Mouse (Mus musculus) cerebellum, postnatal 10 days (tissue): Measurements from ENCODE around the gene Flnb.

Experiments
- DNase-seq, 2 experiments: peaks; one replicate each; pipeline ENCODE4 v3.0.0; 2021; ENCODE audit warnings: mixed read lengths in 2 of 2

Gene Flnb

GRCm38 (mm10) chr14:7817770-7818462 is at the start of gene Flnb:
Gene Flnb (plus strand): TSS chr14:7817957.
- DNase-seq, result peak; percentile 99

DNA sequence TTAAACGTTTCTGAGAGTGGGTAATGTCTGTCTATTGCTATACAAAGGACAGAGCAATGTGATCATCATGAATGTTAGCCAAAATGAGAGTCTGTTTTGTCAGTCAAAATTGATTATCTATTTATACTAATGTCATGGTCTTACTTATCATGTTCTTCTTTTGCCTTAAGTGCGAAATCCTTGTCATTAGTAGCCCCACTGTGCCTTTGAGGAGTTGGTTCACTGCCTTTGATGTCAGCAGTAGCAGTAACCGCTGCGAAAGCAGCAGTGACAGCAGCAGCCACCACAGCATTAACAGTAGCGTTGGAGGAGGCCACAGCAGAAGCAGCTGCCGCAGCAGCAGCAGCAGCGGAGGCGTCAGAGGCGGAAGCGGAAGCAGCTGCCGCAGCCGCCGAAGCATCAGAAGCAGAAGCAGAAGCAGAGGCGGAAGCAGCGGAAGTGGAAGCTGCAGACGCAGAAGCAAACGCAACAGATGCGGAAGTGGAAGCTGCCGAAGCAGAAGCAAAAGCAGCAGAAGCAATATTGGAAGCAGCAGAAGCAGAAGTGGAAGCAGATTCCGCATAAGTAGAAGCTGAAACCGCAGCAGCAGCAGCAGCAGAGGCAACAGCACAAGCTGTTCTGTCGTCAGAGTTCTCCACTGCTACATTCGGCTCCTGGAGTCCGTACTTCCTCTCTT is 43.9 kb upstream of the Flnb start:
- DNase-seq, result peak; percentile 13 to 31

DNA sequence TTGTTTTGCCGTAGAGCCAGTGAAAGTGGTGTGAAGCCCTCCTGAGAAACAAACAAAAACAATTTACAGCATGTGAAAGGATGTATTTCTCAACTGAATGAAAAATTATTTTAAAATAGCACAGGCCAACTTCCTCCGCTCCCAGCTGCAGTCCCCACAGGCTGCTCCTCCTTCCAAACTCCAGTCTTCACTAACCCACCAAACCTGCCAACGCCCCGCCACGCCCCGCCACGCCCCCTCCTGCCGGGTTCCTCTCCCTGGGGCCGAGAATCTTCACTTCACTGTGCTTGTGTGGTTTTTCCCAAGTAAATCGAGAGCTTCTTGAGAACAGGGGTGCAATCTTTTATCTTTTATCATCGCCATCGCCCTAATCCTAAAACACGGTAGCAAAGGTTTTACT is 31.7 kb upstream of the Flnb start:
- no peak for DNase-seq

GRCm38 (mm10) chr14:7789266-7790030 is 28.3 kb upstream of the Flnb start:
- no peak for DNase-seq

DNA sequence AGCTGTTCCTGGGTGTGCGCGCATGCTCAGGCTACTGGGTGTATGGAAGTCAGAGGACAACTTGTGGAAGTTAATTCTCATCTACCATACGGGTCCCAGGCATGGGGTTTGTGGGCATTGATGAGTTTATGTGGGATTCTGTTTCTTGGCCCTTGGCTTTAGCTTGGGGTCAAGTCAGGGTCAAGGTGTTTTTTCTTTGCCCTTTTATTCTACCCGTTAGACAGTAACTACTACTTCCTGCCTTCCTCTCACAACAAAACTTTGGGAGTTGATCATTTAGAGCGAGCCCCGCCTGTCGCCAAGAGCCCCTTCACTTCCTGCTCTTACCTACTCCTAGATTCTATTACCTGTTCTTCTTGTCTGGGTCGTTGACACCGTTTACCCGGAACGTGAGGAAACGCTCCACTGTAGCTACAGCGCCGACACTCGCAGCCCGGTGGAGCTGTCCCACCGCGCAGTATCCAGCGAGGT is 26.7 kb upstream of the Flnb start:
- no peak for DNase-seq

DNA sequence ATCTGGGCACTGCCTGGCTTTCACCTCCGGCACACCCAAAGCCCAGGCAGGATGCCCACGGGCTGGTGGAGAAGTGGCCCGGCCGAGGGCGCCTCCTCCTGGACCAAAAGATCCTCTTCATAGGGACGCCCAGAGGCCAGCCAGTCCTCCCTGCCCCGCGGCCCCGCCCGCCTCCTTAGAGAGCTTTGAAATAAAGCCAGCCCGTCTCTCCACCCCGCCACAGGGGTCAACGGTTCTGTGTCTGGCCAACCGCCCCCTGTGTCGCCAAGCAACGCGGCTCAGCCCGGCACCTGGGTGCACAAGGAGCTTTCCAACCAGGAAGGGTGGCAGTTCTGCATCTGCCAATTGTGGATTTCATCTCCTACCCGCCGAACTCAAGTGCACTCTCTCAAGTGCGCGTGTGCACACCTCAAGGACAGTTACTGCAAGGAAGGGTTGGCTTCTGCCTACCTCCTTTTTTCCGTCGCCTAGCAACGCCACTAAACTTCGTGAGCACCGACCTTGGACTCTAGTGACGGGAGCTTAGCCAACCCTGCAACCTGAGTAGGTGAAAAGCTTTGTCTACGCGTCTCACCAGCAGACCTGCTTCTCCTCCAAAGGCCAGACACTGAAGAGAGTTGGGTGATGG is 26.1 kb upstream of the Flnb start, which contains the start of gene Gm26661:
Gene Gm26661 (plus strand): TSS at position 56 of the 628 bp plus-strand sequence.
- peak; percentile 75 for DNase-seq

GRCm38 (mm10) chr14:7795961-7796360 is 21.8 kb upstream of the Flnb start:
- no peak for DNase-seq

- no peak for DNase-seq
These were observed 17.1 kb upstream of the Flnb start for GRCm38 (mm10) chr14:7800611-7801010.

DNA sequence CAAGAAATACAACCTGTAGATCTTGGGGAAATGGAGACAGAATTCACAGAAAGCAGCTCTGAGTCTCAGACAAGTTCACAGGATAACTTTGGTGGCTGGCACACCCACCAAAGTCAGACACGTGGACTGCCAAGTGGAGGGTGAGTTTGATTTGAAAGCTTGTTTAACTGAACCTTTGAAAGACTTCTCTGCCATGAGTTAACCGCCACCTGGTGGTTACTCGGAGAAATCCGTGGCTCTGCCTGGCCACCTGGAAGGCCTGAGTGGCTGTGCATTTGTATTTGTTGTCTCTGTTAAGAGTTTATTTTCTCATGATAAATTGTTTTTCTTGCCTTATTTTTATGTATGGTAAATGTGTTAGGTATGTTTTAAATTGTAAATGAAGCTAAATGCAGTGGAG is 15.9 kb upstream of the Flnb start:
- peak; percentile 73 to 78 for DNase-seq

DNA sequence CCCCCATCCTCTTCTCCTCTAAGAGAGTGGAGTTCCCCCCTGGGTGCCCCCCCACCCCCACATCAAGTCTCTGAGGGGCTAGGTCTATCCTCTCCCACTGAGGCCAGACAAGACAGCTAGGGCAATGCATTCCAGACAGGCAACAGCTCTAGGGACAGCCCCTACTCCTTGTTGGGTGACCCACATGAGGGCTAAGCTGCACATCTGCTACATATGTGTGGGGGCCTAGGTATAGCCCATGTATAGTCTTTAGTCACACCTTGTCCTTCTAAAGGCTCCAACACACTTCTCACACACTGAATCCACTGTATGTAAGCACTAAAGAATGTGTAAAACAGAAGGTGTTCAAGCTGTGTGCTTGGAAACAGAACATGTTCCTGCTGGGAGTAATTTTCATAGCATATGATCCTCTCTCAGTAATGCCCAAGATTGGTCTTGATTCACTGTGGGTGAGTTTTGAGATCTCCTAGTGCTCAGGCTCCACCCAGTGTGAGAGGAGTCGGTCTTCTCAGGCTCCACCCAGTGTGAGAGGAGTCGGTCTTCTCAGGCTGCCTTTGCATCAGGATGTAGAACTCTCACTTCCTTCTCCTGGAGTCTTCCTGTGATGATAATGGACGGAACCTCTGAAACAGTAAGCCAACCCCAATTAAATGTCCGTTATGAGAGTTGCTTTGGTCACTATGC is 13.7 kb upstream of the Flnb start:
- DNase-seq, result peak; percentile 72 to 75

GRCm38 (mm10) chr14:7804558-7804905 is 13.2 kb upstream of the Flnb start:
- DNase-seq, result no peak

- DNase-seq, result no peak
These were observed 10.0 kb upstream of the Flnb start for GRCm38 (mm10) chr14:7807711-7808110.

- DNase-seq, result no peak
These were observed 9.2 kb upstream of the Flnb start for GRCm38 (mm10) chr14:7808501-7808981.

- DNase-seq, result peak in 1 of 2 experiments; percentile 24
These were observed 8.5 kb upstream of the Flnb start for GRCm38 (mm10) chr14:7809043-7809955.

- DNase-seq, result peak; percentile 54 to 55
These were observed 835 bp downstream of the Flnb start for GRCm38 (mm10) chr14:7818463-7819121.

- peak in 1 of 2 experiments; percentile 15 for DNase-seq
These were observed 1.7 kb downstream of the Flnb start for GRCm38 (mm10) chr14:7819446-7819845.

DNA sequence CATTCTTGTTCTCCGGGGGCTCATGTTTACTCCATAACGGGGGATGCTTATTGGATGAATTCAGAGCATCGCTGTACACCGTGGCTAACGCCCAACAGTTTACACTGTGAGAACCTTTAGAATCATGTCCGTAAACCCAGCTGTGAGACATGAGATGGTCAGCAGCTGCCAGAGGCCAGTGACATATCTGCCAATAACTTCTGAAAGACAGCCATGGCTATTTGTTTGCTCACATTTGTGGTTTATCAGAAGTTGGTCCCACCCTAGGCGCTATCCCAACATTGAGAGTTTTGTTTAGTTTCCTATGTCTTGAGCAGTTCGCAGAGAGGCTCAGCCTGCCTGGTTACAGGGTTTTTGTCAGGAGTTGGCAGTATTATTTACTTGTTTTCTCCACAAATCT is 3.6 kb downstream of the Flnb start:
- no peak for DNase-seq

DNA sequence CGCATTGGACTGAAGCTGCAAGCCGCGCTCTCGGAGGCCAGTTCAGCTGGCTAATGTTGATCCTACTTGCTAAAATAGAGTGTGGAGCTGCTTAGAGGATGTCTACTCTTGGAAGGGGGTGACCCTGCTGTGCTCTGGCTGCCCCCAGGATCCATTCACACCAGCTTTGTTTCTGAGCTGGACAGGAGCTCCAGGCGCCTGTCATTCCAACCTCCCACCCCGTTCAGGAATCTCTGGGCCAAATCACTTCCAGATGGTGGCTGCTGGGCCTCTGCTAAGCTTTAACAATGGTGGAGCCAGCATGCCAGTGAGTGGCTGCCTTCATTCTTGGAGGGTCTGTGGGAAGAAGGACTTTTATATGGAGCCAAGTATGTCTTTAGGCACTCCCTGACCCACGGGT is 4.9 kb downstream of the Flnb start:
- DNase-seq, result peak; percentile 28 to 54

DNA sequence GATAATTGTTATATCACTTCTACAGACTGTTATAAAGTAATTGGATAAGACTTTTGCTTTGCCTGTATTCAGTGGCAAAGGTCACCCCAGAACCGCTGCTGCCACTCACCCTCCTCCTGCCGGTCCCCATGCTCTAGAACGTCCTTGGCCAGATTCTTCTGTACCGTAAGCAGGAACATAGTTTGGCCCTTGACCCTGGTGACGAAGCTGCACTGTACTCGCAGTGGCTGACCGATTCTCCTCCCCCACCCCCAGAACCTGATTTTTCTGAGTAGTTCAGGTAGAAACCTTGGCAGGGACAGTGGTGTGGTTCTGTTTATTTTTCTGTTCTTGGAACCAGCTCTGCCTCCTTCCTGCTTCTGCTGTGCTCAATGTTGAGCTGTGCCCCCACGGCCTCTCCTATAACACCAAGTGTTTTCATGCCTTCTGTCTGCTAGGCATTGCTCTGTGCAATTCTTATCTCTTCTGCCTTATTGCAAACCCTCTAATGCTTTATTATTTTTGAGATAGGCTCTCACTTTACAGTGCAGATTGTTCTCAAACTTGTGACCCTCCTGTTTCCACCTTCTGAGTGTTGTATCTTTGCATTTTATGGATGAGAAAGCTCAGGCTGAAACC is 7.0 kb downstream of the Flnb start:
- no peak for DNase-seq
